Mouse (Mus musculus) kidney, adult 2 months (tissue): ENCODE measurements around the gene Vps53. TPM values are rescaled to one million over a fixed set of nuclear protein-coding genes. Genes with fewer than 3 reads are reported as not detected.
"Not testable (repeated sequence)": the region's sequence is repeated elsewhere in the genome, so short reads cannot be mapped to it uniquely, and the experiment has no call there.

ENCODE experiments used
- DNase-seq: peaks from one replicate; pipeline ENCODE4 v3.0.0; 2021
- H3K27ac ChIP-seq: fragments of 200-500 bp; 2 replicates; pipeline ENCODE4 v1.5.1; 2012; ENCODE audit warnings: low read depth, low read length, control low read depth, inconsistent platforms; ENCODE audit not compliant: insufficient read depth
- H3K27me3 ChIP-seq: fragments of 200-500 bp; replicated peaks from 2 replicates; pipeline ENCODE4 v1.6.1; 2012; ENCODE audit warnings: mild to moderate bottlenecking, moderate library complexity, low read length, inconsistent platforms; ENCODE audit not compliant: control insufficient read depth, insufficient read depth
- H3K36me3 ChIP-seq: fragments of 200-500 bp; 2 replicates; pipeline ENCODE4 v1.6.1; 2012; ENCODE audit warnings: mild to moderate bottlenecking, moderate library complexity, low read length, inconsistent platforms; ENCODE audit not compliant: control insufficient read depth, insufficient read depth
- H3K4me1 ChIP-seq: fragments of 200-500 bp; 2 replicates; pipeline ENCODE4 v1.6.1; 2011; ENCODE audit warnings: low read length; ENCODE audit not compliant: control insufficient read depth, insufficient read depth
- H3K4me3 ChIP-seq: fragments of 200-500 bp; 2 replicates; pipeline ENCODE4 v1.5.1; 2011; ENCODE audit warnings: mild to moderate bottlenecking, low read depth, low read length, control low read depth; ENCODE audit not compliant: insufficient read depth
- CTCF ChIP-seq: fragments of 200-500 bp; conservative IDR thresholded peaks from 2 replicates; pipeline ENCODE4 v1.5.1; 2011; ENCODE audit warnings: low read depth, mild to moderate bottlenecking, control low read depth, low read length, moderate library complexity, mixed read lengths; ENCODE audit not compliant: insufficient read depth, insufficient read length
- POLR2A ChIP-seq: fragments of 200-500 bp; IDR thresholded peaks from one replicate; pipeline ENCODE4 v1.6.1; 2011; ENCODE audit warnings: low read depth, low read length, control low read depth
- WGBS: fragments of 180-500 bp; shearing (Covaris S2); methylation state at CpG from one replicate; pipeline ENCODE4 v1.1.7; 2018; 5-methylcytosine and 5-hydroxymethylcytosine counted together
- polyA plus RNA-seq: library from polyadenylated mRNA; depleted of rRNA; stranded (reverse); fragments of >200 nt; gene quantifications from 2 replicates; pipeline ENCODE4 v1.2.3, GENCODE M21; 2012

Vps53 gene
- polyA plus RNA-seq, 1 experiment: 47.5 TPM

GRCm38 (mm10) chr11:76019879-76020278, 159.6 kb downstream of the Vps53 start:
- no peak for TF ChIP-seq CTCF
- TF ChIP-seq POLR2A: no peak
- Histone ChIP-seq H3K27me3 (no peaks in the 10 kb centered on the region), H3K36me3 (no peaks in the 10 kb centered on the region), H3K4me3 (no peak overlapping the region), H3K4me1 (no peaks in the 10 kb centered on the region), H3K27ac (no peak overlapping the region)
- DNase-seq: no peak
- 92% methylated on average over 4 of the region's 4 CpGs for WGBS

- no peak for DNase-seq
- 73% methylated on average over 4 of the region's 4 CpGs for WGBS
- H3K27me3 ChIP-seq: no peaks in the 10 kb centered on the region
- no peaks in the 10 kb centered on the region for H3K36me3 ChIP-seq
- H3K4me3 ChIP-seq: no peak overlapping the region
- TF ChIP-seq POLR2A (no peak), CTCF (no peak)
- no peaks in the 10 kb centered on the region for H3K4me1 ChIP-seq
- no peak overlapping the region for H3K27ac ChIP-seq
Observed at GRCm38 (mm10) chr11:76015814-76016213, 163.6 kb downstream of the Vps53 start.

- no peaks in the 10 kb centered on the region for H3K4me1 ChIP-seq
- no peak overlapping the region for H3K27ac ChIP-seq
- H3K4me3 ChIP-seq: no peak overlapping the region
- H3K27me3 ChIP-seq: no peaks in the 10 kb centered on the region
- no peaks in the 10 kb centered on the region for H3K36me3 ChIP-seq
- DNase-seq: no peak
- TF ChIP-seq CTCF: no peak
- TF ChIP-seq POLR2A: no peak
- WGBS: 83% methylated on average over 6 of the region's 6 CpGs
Observed at GRCm38 (mm10) chr11:76015251-76015650, 164.2 kb downstream of the Vps53 start.

- H3K27ac ChIP-seq: no peak overlapping the region; the same call in 1 of the 2 replicates
- 81% methylated on average over 9 of the region's 9 CpGs for WGBS
- H3K36me3 ChIP-seq: no peaks in the 10 kb centered on the region
- no peak for DNase-seq
- no peak overlapping the region for H3K4me3 ChIP-seq
- no peaks in the 10 kb centered on the region for H3K4me1 ChIP-seq
- H3K27me3 ChIP-seq: no peaks in the 10 kb centered on the region
- TF ChIP-seq POLR2A (no peak), CTCF (no peak)
Observed at GRCm38 (mm10) chr11:76010838-76011624, 168.4 kb downstream of the Vps53 start.

GRCm38 (mm10) chr11:76009101-76009500, 170.3 kb downstream of the Vps53 start:
- no peak overlapping the region for H3K27ac ChIP-seq
- no peak overlapping the region for H3K4me3 ChIP-seq
- H3K4me1 ChIP-seq: no peaks in the 10 kb centered on the region
- no peaks in the 10 kb centered on the region for H3K36me3 ChIP-seq
- DNase-seq: no peak
- TF ChIP-seq CTCF (no peak), POLR2A (no peak)
- WGBS: 74% methylated on average over 6 of the region's 6 CpGs
- H3K27me3 ChIP-seq: no peaks in the 10 kb centered on the region

- TF ChIP-seq CTCF (no peak), POLR2A (no peak)
- no peak overlapping the region for H3K4me3 ChIP-seq
- no peak overlapping the region for H3K27ac ChIP-seq
- WGBS: 92% methylated on average over 2 of the region's 2 CpGs
- DNase-seq: no peak
- H3K27me3 ChIP-seq: no peaks in the 10 kb centered on the region
- no peaks in the 10 kb centered on the region for H3K4me1 ChIP-seq
- H3K36me3 ChIP-seq: no peaks in the 10 kb centered on the region
Observed at GRCm38 (mm10) chr11:76008162-76008561, 171.3 kb downstream of the Vps53 start.

- H3K4me1 ChIP-seq, H3K36me3 ChIP-seq, DNase-seq, H3K4me3 ChIP-seq, H3K27ac ChIP-seq, H3K27me3 ChIP-seq: not testable (repeated sequence)
- WGBS: 93% methylated on average over 7 of the region's 7 CpGs
Observed at GRCm38 (mm10) chr11:76004276-76004675, 175.2 kb downstream of the Vps53 start.
